Mouse (Mus musculus) embryonic fibroblast, embryonic 13.5 days (primary cell): ENCODE measurements at regions not wholly inside any gene's neighbourhood (a gene's known extent, or its start where the extent isn't known, plus 50 kb on each side); places are given as distances from the start of the nearest gene placed in this dataset.

Experiments used
- CTCF ChIP-seq: IDR thresholded peaks from 2 replicates; pipeline ENCODE4 v1.5.1; 2011; ENCODE audit warnings: mild to moderate bottlenecking, control low read depth, low read length, moderate library complexity, borderline replicate concordance; ENCODE audit not compliant: insufficient read depth
- POLR2A ChIP-seq: IDR thresholded peaks from 2 replicates; pipeline ENCODE4 v1.6.1; 2011; ENCODE audit warnings: low read depth, mild to moderate bottlenecking, control low read depth, low read length, moderate library complexity

DNA sequence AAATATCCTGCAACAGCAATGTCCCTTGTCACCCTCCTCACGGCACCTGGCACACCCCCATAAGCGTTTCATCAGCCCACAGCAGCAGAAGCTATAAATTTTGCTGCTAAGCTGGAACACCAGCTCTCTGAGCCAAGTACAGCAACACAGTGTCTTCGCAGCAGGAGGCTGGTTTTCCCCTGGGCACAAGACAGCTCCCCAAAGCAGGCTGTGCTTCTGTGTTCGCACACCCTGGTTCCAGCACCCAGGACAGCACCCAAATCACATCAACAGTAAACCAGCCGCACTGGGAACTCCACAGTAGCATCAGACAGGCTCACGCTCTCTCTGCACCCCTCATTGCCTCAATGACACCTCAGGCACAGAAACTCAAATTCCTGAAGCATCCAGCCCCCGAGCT, 64.8 kb upstream of the Smim23 start:
- TF ChIP-seq CTCF (no peak), POLR2A (no peak)
